Mouse (Mus musculus) midbrain, embryonic 11.5 days (tissue): ENCODE measurements around the gene Nav3. TPM values are rescaled to one million over a fixed set of nuclear protein-coding genes. Genes with fewer than 3 reads are reported as not detected.

Source experiments
- ATAC-seq: fragments of 200-750 bp; cut with Nextera tagmentation; 2 replicates; pipeline ENCODE4 v1.8.0; 2017; ENCODE audit warnings: moderate TSS enrichment, moderate library complexity; ENCODE audit not compliant: low FRiP score
- DNase-seq: peaks from one replicate; pipeline ENCODE4 v3.0.0; 2015; ENCODE audit warnings: low spot score; ENCODE audit errors: missing footprints
- H3K27ac ChIP-seq: fragments of 300-500 bp; sonication (generic); 2 replicates; pipeline ENCODE4 v1.5.1; 2014; ENCODE audit warnings: low read depth, low read length
- H3K27me3 ChIP-seq: fragments of 300-500 bp; sonication (generic); 2 replicates; pipeline ENCODE4 v1.6.1; 2014; ENCODE audit warnings: mild to moderate bottlenecking, low read length, moderate library complexity, mixed read lengths; ENCODE audit not compliant: control insufficient read depth, insufficient read depth
- H3K36me3 ChIP-seq: fragments of 300-500 bp; sonication (generic); 2 replicates; pipeline ENCODE4 v1.6.1; 2014; ENCODE audit warnings: mild to moderate bottlenecking, low read length, moderate library complexity, mixed read lengths; ENCODE audit not compliant: control insufficient read depth, insufficient read depth
- H3K4me1 ChIP-seq: fragments of 300-500 bp; sonication (generic); 2 replicates; pipeline ENCODE4 v1.6.1; 2014; ENCODE audit warnings: low read length; ENCODE audit not compliant: control insufficient read depth, insufficient read depth
- H3K4me2 ChIP-seq: fragments of 300-500 bp; sonication (generic); 2 replicates; pipeline ENCODE4 v1.6.1; 2014; ENCODE audit warnings: mild to moderate bottlenecking, moderate library complexity
- H3K4me3 ChIP-seq: fragments of 300-500 bp; sonication (generic); 2 replicates; pipeline ENCODE4 v1.5.1; 2014; ENCODE audit warnings: low read depth, low read length
- H3K9ac ChIP-seq: fragments of 300-500 bp; sonication (generic); 2 replicates; pipeline ENCODE4 v1.6.1; 2014; ENCODE audit warnings: low read length
- H3K9me3 ChIP-seq: fragments of 300-500 bp; sonication (generic); 2 replicates; pipeline ENCODE4 v1.6.1; 2016; ENCODE audit warnings: low read length; ENCODE audit not compliant: control insufficient read depth
- WGBS: fragments of 180-500 bp; shearing (Covaris S2); extraction: QIAGEN DNeasy Blood & Tissue Kit; methylation state at CpG from one replicate; pipeline ENCODE4 v1.1.7; 2014; 5-methylcytosine and 5-hydroxymethylcytosine counted together
- polyA plus RNA-seq: library from polyadenylated mRNA; unstranded; fragments of >200 nt; fragmentation: Nextera tagmentation; extraction: Ambion mirVana; gene quantifications from 2 replicates; pipeline ENCODE4 v1.2.1, GENCODE M21; 2014

Gene Nav3
- polyA plus RNA-seq, 1 experiment from 2014 or later = 7.9 TPM

DNA sequence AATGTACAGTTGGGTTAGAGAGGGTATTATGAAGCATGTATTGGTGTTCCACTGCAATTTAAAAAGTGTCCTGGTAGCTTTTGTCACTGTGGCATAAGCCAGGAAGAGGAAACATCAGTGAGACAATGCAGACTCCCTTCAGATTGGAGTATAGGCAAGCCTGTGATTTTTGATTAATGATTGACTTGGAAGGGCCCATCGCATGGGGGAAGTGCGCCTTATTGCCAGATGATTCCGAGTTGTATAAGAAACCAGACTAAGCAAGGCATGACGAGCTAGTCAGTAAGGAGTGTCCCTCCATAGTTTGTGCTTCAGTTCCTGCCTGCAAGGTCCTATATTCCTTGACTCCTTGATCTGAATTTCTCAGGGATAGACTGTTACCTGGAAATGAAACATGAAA, 608.4 kb downstream of the Nav3 start:
- 88% methylated on average over 4 of the region's 4 CpGs for WGBS
- no peak overlapping the region for H3K9ac ChIP-seq
- ATAC-seq = no peak

GRCm38 (mm10) chr10:109843661-109844060, 612.3 kb downstream of the Nav3 start:
- H3K9me3 ChIP-seq = no peaks in the 10 kb centered on the region
- H3K4me1 ChIP-seq = no peaks in the 10 kb centered on the region
- H3K27me3 ChIP-seq = no peaks in the 10 kb centered on the region
- no peak overlapping the region for H3K4me2 ChIP-seq
- ATAC-seq (no peak), DNase-seq (no peak)
- WGBS = 92% methylated on average over 4 of the region's 4 CpGs
- H3K4me3 ChIP-seq = no peak overlapping the region
- no peaks in the 10 kb centered on the region for H3K36me3 ChIP-seq
- no peak overlapping the region for H3K9ac ChIP-seq
- H3K27ac ChIP-seq = no peak overlapping the region

More for the DNA sequence above, 608.4 kb downstream of the Nav3 start:
- no peaks in the 10 kb centered on the region for H3K9me3 ChIP-seq
- H3K27ac ChIP-seq = no peak overlapping the region
- no peak overlapping the region for H3K4me2 ChIP-seq
- DNase-seq = no peak
- no peaks in the 10 kb centered on the region for H3K4me1 ChIP-seq
- no peaks in the 10 kb centered on the region for H3K27me3 ChIP-seq
- no peaks in the 10 kb centered on the region for H3K36me3 ChIP-seq
- H3K4me3 ChIP-seq = no peak overlapping the region

DNA sequence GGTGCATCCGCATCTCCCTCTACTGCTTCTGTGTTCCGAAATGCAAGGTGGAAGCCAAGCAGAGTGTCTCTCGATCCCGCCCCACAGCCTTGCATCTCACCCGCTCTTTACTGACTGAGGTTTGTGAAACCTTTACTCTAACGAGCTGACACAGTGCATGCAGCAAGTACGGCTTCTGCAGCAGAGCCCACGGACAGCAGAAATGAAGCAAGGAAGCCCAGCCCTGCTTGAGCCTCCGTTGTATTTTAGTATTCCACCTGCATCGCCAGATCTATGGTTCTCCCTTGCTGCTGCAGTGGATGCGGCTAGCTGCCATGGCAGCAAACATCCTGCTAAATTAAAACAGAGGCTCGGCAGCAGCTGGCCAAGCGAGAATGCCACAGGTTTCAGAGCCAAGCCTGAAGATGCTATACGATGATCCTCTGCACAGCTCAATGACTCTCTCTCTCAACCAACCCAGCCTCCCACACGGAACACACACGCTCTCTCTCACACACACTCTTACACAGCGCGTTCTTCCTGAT, 623.2 kb downstream of the Nav3 start:
- Histone ChIP-seq H3K9me3 (no peaks in the 10 kb centered on the region), H3K9ac (peak overlapping the region; percentile 44), H3K27me3 (no peaks in the 10 kb centered on the region), H3K4me1 (no peaks in the 10 kb centered on the region), H3K27ac (peak overlapping the region; percentile 36), H3K36me3 (no peaks in the 10 kb centered on the region), H3K4me2 (peak overlapping the region; percentile 60), H3K4me3 (peak overlapping the region; percentile 35)
- peak; percentile 79 for ATAC-seq
- WGBS = 13% methylated on average over 18 of the region's 18 CpGs
- peak; percentile 92 for DNase-seq

DNA sequence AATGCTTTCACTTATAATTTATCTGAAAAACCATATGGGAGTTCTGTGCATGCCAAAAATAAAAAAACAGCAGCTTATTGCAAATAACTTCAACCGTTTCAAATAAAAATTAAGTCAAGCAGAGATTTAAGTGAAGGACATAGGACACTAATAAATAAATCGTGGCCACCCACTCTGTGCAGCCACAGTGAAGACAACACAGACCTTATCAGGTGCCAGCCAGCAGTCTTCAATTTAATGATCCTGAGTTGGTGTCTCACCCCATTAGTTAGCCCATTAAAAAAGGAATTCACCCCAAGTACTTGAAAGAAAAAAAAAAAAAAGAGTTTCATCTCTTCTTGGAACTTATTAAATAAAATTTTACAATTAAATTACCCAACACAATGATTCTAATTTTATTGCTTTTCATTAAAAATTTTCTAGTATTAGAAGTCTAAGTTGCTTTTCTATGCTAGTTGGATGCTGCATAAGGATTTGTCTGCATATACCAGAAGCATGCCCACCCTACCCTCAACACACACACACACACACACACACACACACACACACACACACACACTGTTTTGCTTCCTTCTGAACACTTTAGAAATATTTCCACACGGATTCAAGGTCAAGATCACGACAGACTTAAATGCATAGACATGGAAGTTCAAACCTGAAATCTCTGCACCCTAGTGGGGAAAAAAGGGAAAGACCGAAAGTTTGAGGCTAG, 649.1 kb downstream of the Nav3 start:
- no peak overlapping the region for H3K4me2 ChIP-seq
- H3K4me1 ChIP-seq = no peaks in the 10 kb centered on the region
- ATAC-seq (no peak), DNase-seq (no peak)
- no peak overlapping the region for H3K4me3 ChIP-seq
- H3K27me3 ChIP-seq = no peaks in the 10 kb centered on the region
- H3K9ac ChIP-seq = no peak overlapping the region
- WGBS = 82% methylated on average over 5 of the region's 5 CpGs
- no peak overlapping the region for H3K27ac ChIP-seq
- no peaks in the 10 kb centered on the region for H3K36me3 ChIP-seq
- no peaks in the 10 kb centered on the region for H3K9me3 ChIP-seq

DNA sequence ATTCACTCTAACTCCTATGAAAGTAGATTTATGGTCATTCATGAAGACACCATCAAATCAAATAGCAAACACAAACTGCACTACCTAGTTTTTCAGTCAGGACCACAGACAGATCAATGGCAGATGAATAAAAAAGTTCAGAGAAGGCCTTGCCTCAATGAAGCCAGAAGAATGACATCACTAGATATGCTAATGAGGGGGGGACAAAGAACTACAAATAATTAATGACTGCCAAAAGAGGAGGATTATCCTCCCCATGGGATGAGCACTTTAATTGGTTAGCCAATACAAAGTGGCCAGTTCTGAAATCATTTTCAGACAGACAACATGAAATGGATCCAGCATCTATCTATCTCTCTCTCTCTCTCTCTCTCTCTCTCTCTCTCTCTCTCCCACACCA, 652.6 kb downstream of the Nav3 start:
- Histone ChIP-seq H3K4me1 (no peaks in the 10 kb centered on the region), H3K4me2 (no peak overlapping the region), H3K27ac (no peak overlapping the region), H3K27me3 (no peaks in the 10 kb centered on the region), H3K4me3 (no peak overlapping the region), H3K9ac (no peak overlapping the region), H3K9me3 (no peaks in the 10 kb centered on the region), H3K36me3 (no peaks in the 10 kb centered on the region)
- peak; percentile 51 for DNase-seq
- no peak for ATAC-seq

DNA sequence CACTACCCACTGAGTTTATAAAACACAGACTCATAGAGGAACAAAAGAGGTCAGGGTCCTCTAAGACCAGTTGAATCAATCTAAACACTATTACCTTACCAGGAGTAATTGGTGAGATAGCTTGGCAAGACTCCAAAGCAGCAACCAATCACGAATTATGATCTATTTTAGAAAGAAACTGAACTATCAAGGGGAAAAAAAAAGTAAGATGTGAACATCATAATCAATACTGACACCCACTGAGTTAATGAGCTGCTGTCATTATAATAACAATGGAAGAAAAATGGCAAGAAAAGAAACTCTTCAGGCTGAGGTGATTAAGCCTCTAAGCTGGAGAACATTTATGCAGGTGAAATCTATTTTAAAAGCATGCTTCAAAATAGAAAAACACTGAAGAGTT, 653.8 kb downstream of the Nav3 start:
- no peak for DNase-seq
- 56% methylated on average over 1 of the region's 1 CpGs for WGBS
- no peak overlapping the region for H3K4me2 ChIP-seq
- H3K4me1 ChIP-seq = no peaks in the 10 kb centered on the region
- no peaks in the 10 kb centered on the region for H3K27me3 ChIP-seq
- H3K4me3 ChIP-seq = no peak overlapping the region
- no peak overlapping the region for H3K27ac ChIP-seq
- H3K9me3 ChIP-seq = no peaks in the 10 kb centered on the region
- no peak overlapping the region for H3K9ac ChIP-seq
- no peaks in the 10 kb centered on the region for H3K36me3 ChIP-seq
- no peak for ATAC-seq

- H3K9me3 ChIP-seq = no peaks in the 10 kb centered on the region
- no peak overlapping the region for H3K27ac ChIP-seq
- H3K4me1 ChIP-seq = no peaks in the 10 kb centered on the region
- peak; percentile 28 for DNase-seq
- H3K4me3 ChIP-seq = no peak overlapping the region
- H3K4me2 ChIP-seq = no peak overlapping the region
- no peaks in the 10 kb centered on the region for H3K36me3 ChIP-seq
- no peak overlapping the region for H3K9ac ChIP-seq
- ATAC-seq = no peak
- no peaks in the 10 kb centered on the region for H3K27me3 ChIP-seq
- WGBS = 87% methylated on average over 6 of the region's 6 CpGs
Observed at GRCm38 (mm10) chr10:109799246-109799645, 656.8 kb downstream of the Nav3 start.

GRCm38 (mm10) chr10:109796981-109797380, 659.0 kb downstream of the Nav3 start:
- no peaks in the 10 kb centered on the region for H3K27me3 ChIP-seq
- 81% methylated on average over 3 of the region's 3 CpGs for WGBS
- no peak overlapping the region for H3K4me3 ChIP-seq
- DNase-seq (peak; percentile 33), ATAC-seq (no peak)
- H3K4me2 ChIP-seq = no peak overlapping the region
- H3K36me3 ChIP-seq = no peaks in the 10 kb centered on the region
- H3K9me3 ChIP-seq = no peaks in the 10 kb centered on the region
- no peak overlapping the region for H3K9ac ChIP-seq
- no peaks in the 10 kb centered on the region for H3K4me1 ChIP-seq
- no peak overlapping the region for H3K27ac ChIP-seq

DNA sequence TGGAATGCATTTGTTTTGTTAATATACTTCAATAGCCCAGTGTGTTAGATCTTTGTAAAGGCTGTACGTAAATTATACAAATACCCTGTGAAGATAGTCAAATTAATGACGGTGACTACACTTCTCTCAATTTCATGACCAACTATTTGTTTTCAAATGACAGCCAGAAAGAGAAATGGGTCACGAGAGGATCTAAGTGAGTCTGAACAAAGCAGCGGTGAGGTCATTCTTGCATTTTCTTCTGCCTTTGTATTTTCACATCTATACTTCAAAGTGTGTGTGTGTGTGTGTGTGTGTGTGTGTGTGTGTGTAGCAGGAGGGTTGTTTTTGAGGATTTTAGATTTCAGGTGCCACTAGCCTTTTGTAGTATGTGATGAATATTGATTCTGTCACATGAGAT, 662.5 kb downstream of the Nav3 start:
- no peak for ATAC-seq
- peak; percentile 35 for DNase-seq
- no peak overlapping the region for H3K9ac ChIP-seq
- H3K4me2 ChIP-seq = no peak overlapping the region
- WGBS = 77% methylated on average over 4 of the region's 4 CpGs
- H3K27ac ChIP-seq = no peak overlapping the region
- no peaks in the 10 kb centered on the region for H3K4me1 ChIP-seq
- no peaks in the 10 kb centered on the region for H3K9me3 ChIP-seq
- H3K36me3 ChIP-seq = no peaks in the 10 kb centered on the region
- H3K27me3 ChIP-seq = no peaks in the 10 kb centered on the region
- no peak overlapping the region for H3K4me3 ChIP-seq
